Mouse (Mus musculus) heart, embryonic 14.5 days (tissue): ENCODE data around the gene Cwf19l1. TPM values are rescaled to one million over a fixed set of nuclear protein-coding genes. Genes with fewer than 3 reads are reported as not detected.

Source experiments
- ATAC-seq: fragments of 200-750 bp; cut with Nextera tagmentation; 2 replicates; pipeline ENCODE4 v1.8.0; 2017; ENCODE audit warnings: low read depth, moderate TSS enrichment; ENCODE audit not compliant: insufficient number of reproducible peaks, insufficient read depth, low FRiP score
- H3K27ac ChIP-seq, 2 experiments: fragments of 200-500 bp in 1 of 2; fragments of 300-500 bp in 1 of 2; sonication (generic) in 1 of 2; replicated peaks in 1 of 2; 2 replicates each; pipeline ENCODE4 v1.5.1; 2012 to 2014; ENCODE audit warnings: low read depth in 2 of 2, low read length in 2 of 2, control low read depth in 1 of 2, mild to moderate bottlenecking in 1 of 2, mixed read lengths in 1 of 2; ENCODE audit not compliant: control insufficient read depth in 1 of 2, insufficient read depth in 1 of 2
- H3K27me3 ChIP-seq: fragments of 300-500 bp; sonication (generic); 2 replicates; pipeline ENCODE4 v1.6.1; 2014; ENCODE audit warnings: mild to moderate bottlenecking, low read length, control low read depth; ENCODE audit not compliant: control insufficient read depth, insufficient read depth
- H3K36me3 ChIP-seq: fragments of 300-500 bp; sonication (generic); 2 replicates; pipeline ENCODE4 v1.6.1; 2014; ENCODE audit warnings: mild to moderate bottlenecking, control low read depth, low read length, mixed read lengths; ENCODE audit not compliant: control insufficient read depth, insufficient read depth
- H3K4me1 ChIP-seq, 2 experiments: fragments of 200-500 bp in 1 of 2; fragments of 300-500 bp in 1 of 2; sonication (generic) in 1 of 2; 2 replicates each; pipeline ENCODE4 v1.6.1; 2012 to 2014; ENCODE audit warnings: low read length in 2 of 2, control low read depth in 1 of 2, mixed read lengths in 1 of 2; ENCODE audit not compliant: control insufficient read depth in 2 of 2, insufficient read depth in 2 of 2
- H3K4me2 ChIP-seq: fragments of 300-500 bp; sonication (generic); 2 replicates; pipeline ENCODE4 v1.6.1; 2014; ENCODE audit warnings: mild to moderate bottlenecking, low read length
- H3K4me3 ChIP-seq, 2 experiments: fragments of 200-500 bp in 1 of 2; fragments of 300-500 bp in 1 of 2; sonication (generic) in 1 of 2; 2 replicates each; pipeline ENCODE4 v1.5.1; 2012 to 2014; ENCODE audit warnings: low read length in 2 of 2, mild to moderate bottlenecking in 2 of 2, control low read depth in 1 of 2, low read depth in 1 of 2, moderate library complexity in 1 of 2; ENCODE audit not compliant: control insufficient read depth in 1 of 2, insufficient read depth in 1 of 2
- H3K9ac ChIP-seq: fragments of 300-500 bp; sonication (generic); 2 replicates; pipeline ENCODE4 v1.6.1; 2014; ENCODE audit warnings: mild to moderate bottlenecking, low read length
- H3K9me3 ChIP-seq: fragments of 300-500 bp; sonication (generic); 2 replicates; pipeline ENCODE4 v1.6.1; 2016; ENCODE audit warnings: low read length, control low read depth; ENCODE audit not compliant: control insufficient read depth
- WGBS: fragments of 180-500 bp; shearing (Covaris S2); extraction: QIAGEN DNeasy Blood & Tissue Kit; methylation state at CpG from one replicate; pipeline ENCODE4 v1.1.7; 2014; 5-methylcytosine and 5-hydroxymethylcytosine counted together
- polyA plus RNA-seq: library from polyadenylated mRNA; unstranded; fragments of >200 nt; fragmentation: Nextera tagmentation; extraction: Ambion mirVana; gene quantifications from 2 replicates; pipeline ENCODE4 v1.2.1, GENCODE M21; 2014

Cwf19l1 gene
- polyA plus RNA-seq, 1 experiment from 2014 or later, result 15.2 TPM

- Histone ChIP-seq H3K36me3 (peaks cover 68% of the 10 kb centered on the region), H3K9ac (no peak overlapping the region), H3K9me3 (no peaks in the 10 kb centered on the region), H3K27me3 (no peaks in the 10 kb centered on the region), H3K27ac (no peak overlapping the region), H3K4me1 (no peaks in the 10 kb centered on the region), H3K4me2 (no peak overlapping the region), H3K4me3 (no peak overlapping the region)
- 71% methylated on average over 3 of the region's 3 CpGs for WGBS
- no peak for ATAC-seq
These were observed 75.5 kb downstream of the Cwf19l1 start for GRCm38 (mm10) chr19:44060226-44060625.

Other genes with a start within 250 kb of the Cwf19l1 start
- 9.8 and 10.7 TPM in 2 replicates for gene Dnmbp, start 195.7 kb downstream of the Cwf19l1 start, polyA plus RNA-seq
- 0.46 and 0.91 TPM in 2 replicates for gene Cpn1, start 149.3 kb downstream of the Cwf19l1 start, polyA plus RNA-seq
- not detected in 2 replicates for gene Cyp2c23, start 106.7 kb downstream of the Cwf19l1 start, polyA plus RNA-seq
- gene Erlin1, start 66.1 kb downstream of the Cwf19l1 start, polyA plus RNA-seq, result 12.2 and 13.9 TPM in 2 replicates
- 32.2 and 33.9 TPM in 2 replicates for gene Chuk, start 28.4 kb downstream of the Cwf19l1 start, polyA plus RNA-seq
- 60.0 and 66.1 TPM in 2 replicates for gene Bloc1s2, start 10.6 kb upstream of the Cwf19l1 start, polyA plus RNA-seq
- gene Pkd2l1, start 56.6 kb upstream of the Cwf19l1 start, polyA plus RNA-seq, result not detected in 2 replicates
- 0.32 TPM in 1 of 2 replicates, not detected in the other for gene Scd3, start 67.4 kb upstream of the Cwf19l1 start, polyA plus RNA-seq
- gene Scd2, start 157.8 kb upstream of the Cwf19l1 start, polyA plus RNA-seq, result 139 and 146 TPM in 2 replicates
- 2.1 and 2.9 TPM in 2 replicates for gene Scd4, start 197.2 kb upstream of the Cwf19l1 start, polyA plus RNA-seq